Mouse (Mus musculus): ENCODE data around the gene Acacb. TPM values are rescaled to one million over a fixed set of nuclear protein-coding genes. Genes with fewer than 3 reads are reported as not detected.

Acacb gene
- polyA plus RNA-seq, 1 experiment from 2014 or later, result 2.5 TPM

- Histone ChIP-seq H3K4me3 (ENCODE audit: low read depth, low read length) (peak overlapping the region; percentile 44; the same call in 1 of the 2 replicates), H3K4me2 (replicated peaks; ENCODE audit: low read depth, low read length) (peak overlapping the region; percentile 80), H3K36me3 (ENCODE audit: control insufficient read depth, insufficient read depth, low read length) (no peaks in the 10 kb centered on the region), H3K9me3 (ENCODE audit: control insufficient read depth, low read depth, low read length) (no peaks in the 10 kb centered on the region), H3K9ac (replicated peaks; ENCODE audit: low read depth, low read length) (no peak overlapping the region; the same call in 1 of the 2 replicates), H3K4me1 (ENCODE audit: control insufficient read depth, insufficient read depth, low read length) (no peaks in the 10 kb centered on the region), H3K27me3 (ENCODE audit: control insufficient read depth, insufficient read depth, low read length) (no peaks in the 10 kb centered on the region), H3K27ac (ENCODE audit: low read length) (peak overlapping the region; percentile 27; the same call in 1 of the 2 replicates)
- no peak for ATAC-seq (ENCODE audit: insufficient number of reproducible peaks, insufficient read depth, low FRiP score, low read depth)
- 56% methylated on average over 8 of the region's 8 CpGs for WGBS
Observed at GRCm38 (mm10) chr5:114176548-114177400, 30.4 kb downstream of the Acacb start.

- 72% methylated on average over 4 of the region's 4 CpGs for WGBS
- no peaks in the 10 kb centered on the region for H3K27me3 ChIP-seq (ENCODE audit: control insufficient read depth, insufficient read depth, low read length)
- H3K9ac ChIP-seq (replicated peaks; ENCODE audit: low read depth, low read length), result no peak overlapping the region
- H3K4me3 ChIP-seq (ENCODE audit: low read depth, low read length), result no peak overlapping the region
- H3K36me3 ChIP-seq (ENCODE audit: control insufficient read depth, insufficient read depth, low read length), result no peaks in the 10 kb centered on the region
- no peak for ATAC-seq (ENCODE audit: insufficient number of reproducible peaks, insufficient read depth, low FRiP score, low read depth)
- no peaks in the 10 kb centered on the region for H3K4me1 ChIP-seq (ENCODE audit: control insufficient read depth, insufficient read depth, low read length)
- H3K4me2 ChIP-seq (replicated peaks; ENCODE audit: low read depth, low read length), result no peak overlapping the region
- H3K9me3 ChIP-seq (ENCODE audit: control insufficient read depth, low read depth, low read length), result no peaks in the 10 kb centered on the region
- no peak overlapping the region for H3K27ac ChIP-seq (ENCODE audit: low read length)
Observed at GRCm38 (mm10) chr5:114177966-114178719, 31.8 kb downstream of the Acacb start.

GRCm38 (mm10) chr5:114179541-114179940 lies 33.2 kb downstream of the Acacb start:
- Histone ChIP-seq H3K9ac (replicated peaks; ENCODE audit: low read depth, low read length) (no peak overlapping the region), H3K36me3 (ENCODE audit: control insufficient read depth, insufficient read depth, low read length) (no peaks in the 10 kb centered on the region), H3K27me3 (ENCODE audit: control insufficient read depth, insufficient read depth, low read length) (no peaks in the 10 kb centered on the region), H3K4me1 (ENCODE audit: control insufficient read depth, insufficient read depth, low read length) (no peaks in the 10 kb centered on the region), H3K9me3 (ENCODE audit: control insufficient read depth, low read depth, low read length) (no peaks in the 10 kb centered on the region), H3K27ac (ENCODE audit: low read length) (no peak overlapping the region), H3K4me2 (replicated peaks; ENCODE audit: low read depth, low read length) (no peak overlapping the region), H3K4me3 (ENCODE audit: low read depth, low read length) (no peak overlapping the region)
- WGBS, result 83% methylated on average over 11 of the region's 11 CpGs
- ATAC-seq (ENCODE audit: insufficient number of reproducible peaks, insufficient read depth, low FRiP score, low read depth), result no peak

GRCm38 (mm10) chr5:114183493-114183892 lies 37.2 kb downstream of the Acacb start:
- Histone ChIP-seq H3K27ac (ENCODE audit: low read length) (no peak overlapping the region), H3K9ac (replicated peaks; ENCODE audit: low read depth, low read length) (no peak overlapping the region), H3K4me1 (ENCODE audit: control insufficient read depth, insufficient read depth, low read length) (no peaks in the 10 kb centered on the region), H3K27me3 (ENCODE audit: control insufficient read depth, insufficient read depth, low read length) (no peaks in the 10 kb centered on the region), H3K4me3 (ENCODE audit: low read depth, low read length) (no peak overlapping the region), H3K4me2 (replicated peaks; ENCODE audit: low read depth, low read length) (no peak overlapping the region), H3K9me3 (ENCODE audit: control insufficient read depth, low read depth, low read length) (no peaks in the 10 kb centered on the region), H3K36me3 (ENCODE audit: control insufficient read depth, insufficient read depth, low read length) (no peaks in the 10 kb centered on the region)
- 94% methylated on average over 2 of the region's 2 CpGs for WGBS
- ATAC-seq (ENCODE audit: insufficient number of reproducible peaks, insufficient read depth, low FRiP score, low read depth), result no peak

- no peaks in the 10 kb centered on the region for H3K36me3 ChIP-seq (ENCODE audit: control insufficient read depth, insufficient read depth, low read length)
- H3K4me3 ChIP-seq (ENCODE audit: low read depth, low read length), result no peak overlapping the region
- no peak for ATAC-seq (ENCODE audit: insufficient number of reproducible peaks, insufficient read depth, low FRiP score, low read depth)
- no peak overlapping the region for H3K9ac ChIP-seq (replicated peaks; ENCODE audit: low read depth, low read length)
- WGBS, result 86% methylated on average over 2 of the region's 2 CpGs
- no peaks in the 10 kb centered on the region for H3K4me1 ChIP-seq (ENCODE audit: control insufficient read depth, insufficient read depth, low read length)
- H3K27ac ChIP-seq (ENCODE audit: low read length), result no peak overlapping the region
- no peak overlapping the region for H3K4me2 ChIP-seq (replicated peaks; ENCODE audit: low read depth, low read length)
- H3K27me3 ChIP-seq (ENCODE audit: control insufficient read depth, insufficient read depth, low read length), result no peaks in the 10 kb centered on the region
- no peaks in the 10 kb centered on the region for H3K9me3 ChIP-seq (ENCODE audit: control insufficient read depth, low read depth, low read length)
Observed at GRCm38 (mm10) chr5:114187108-114187507, 40.8 kb downstream of the Acacb start.

GRCm38 (mm10) chr5:114188900-114189464 lies 42.6 kb downstream of the Acacb start:
- Histone ChIP-seq H3K4me3 (ENCODE audit: low read depth, low read length) (no peak overlapping the region), H3K4me1 (ENCODE audit: control insufficient read depth, insufficient read depth, low read length) (no peaks in the 10 kb centered on the region), H3K9ac (replicated peaks; ENCODE audit: low read depth, low read length) (no peak overlapping the region), H3K9me3 (ENCODE audit: control insufficient read depth, low read depth, low read length) (no peaks in the 10 kb centered on the region), H3K27ac (ENCODE audit: low read length) (no peak overlapping the region), H3K4me2 (replicated peaks; ENCODE audit: low read depth, low read length) (no peak overlapping the region), H3K36me3 (ENCODE audit: control insufficient read depth, insufficient read depth, low read length) (no peaks in the 10 kb centered on the region), H3K27me3 (ENCODE audit: control insufficient read depth, insufficient read depth, low read length) (no peaks in the 10 kb centered on the region)
- no peak for ATAC-seq (ENCODE audit: insufficient number of reproducible peaks, insufficient read depth, low FRiP score, low read depth)
- 77% methylated on average over 12 of the region's 12 CpGs for WGBS

GRCm38 (mm10) chr5:114194161-114194560 lies 47.8 kb downstream of the Acacb start:
- H3K36me3 ChIP-seq (ENCODE audit: control insufficient read depth, insufficient read depth, low read length), result no peaks in the 10 kb centered on the region
- no peaks in the 10 kb centered on the region for H3K27me3 ChIP-seq (ENCODE audit: control insufficient read depth, insufficient read depth, low read length)
- no peak overlapping the region for H3K4me3 ChIP-seq (ENCODE audit: low read depth, low read length)
- H3K4me2 ChIP-seq (replicated peaks; ENCODE audit: low read depth, low read length), result no peak overlapping the region
- H3K9me3 ChIP-seq (ENCODE audit: control insufficient read depth, low read depth, low read length), result no peaks in the 10 kb centered on the region
- no peaks in the 10 kb centered on the region for H3K4me1 ChIP-seq (ENCODE audit: control insufficient read depth, insufficient read depth, low read length)
- H3K9ac ChIP-seq (replicated peaks; ENCODE audit: low read depth, low read length), result no peak overlapping the region
- ATAC-seq (ENCODE audit: insufficient number of reproducible peaks, insufficient read depth, low FRiP score, low read depth), result no peak
- no peak overlapping the region for H3K27ac ChIP-seq (ENCODE audit: low read length)
- WGBS, result 84% methylated on average over 11 of the region's 11 CpGs

- no peak overlapping the region for H3K9ac ChIP-seq (replicated peaks; ENCODE audit: low read depth, low read length)
- WGBS, result 24% methylated on average over 13 of the region's 13 CpGs
- ATAC-seq (ENCODE audit: insufficient number of reproducible peaks, insufficient read depth, low FRiP score, low read depth), result no peak
- no peaks in the 10 kb centered on the region for H3K36me3 ChIP-seq (ENCODE audit: control insufficient read depth, insufficient read depth, low read length)
- no peak overlapping the region for H3K4me2 ChIP-seq (replicated peaks; ENCODE audit: low read depth, low read length)
- H3K9me3 ChIP-seq (ENCODE audit: control insufficient read depth, low read depth, low read length), result no peaks in the 10 kb centered on the region
- H3K4me1 ChIP-seq (ENCODE audit: control insufficient read depth, insufficient read depth, low read length), result no peaks in the 10 kb centered on the region
- H3K27me3 ChIP-seq (ENCODE audit: control insufficient read depth, insufficient read depth, low read length), result no peaks in the 10 kb centered on the region
- no peak overlapping the region for H3K27ac ChIP-seq (ENCODE audit: low read length)
- H3K4me3 ChIP-seq (ENCODE audit: low read depth, low read length), result no peak overlapping the region
Observed at GRCm38 (mm10) chr5:114199116-114199777, 52.9 kb downstream of the Acacb start.
